Mouse (Mus musculus) erythroblast, adult 5-6 weeks (primary cell): ENCODE results near the gene Son. TPM values are rescaled to one million over a fixed set of nuclear protein-coding genes. Genes with fewer than 3 reads are reported as not detected.
"Not testable (repeated sequence)": the region's sequence is repeated elsewhere in the genome, so short reads cannot be mapped to it uniquely, and the experiment has no call there.

Experiments
- ATAC-seq: replicated peaks from 2 replicates; pipeline ENCODE4 v1.8.0; 2016; ENCODE audit warnings: moderate number of reproducible peaks, mild to moderate bottlenecking, moderate TSS enrichment, inconsistent platforms; ENCODE audit not compliant: poor library complexity, low FRiP score, severe bottlenecking
- total RNA-seq, 2 experiments: library from RNA; stranded (forward) in 1 of 2; stranded (reverse) in 1 of 2; fragments of 150-400 nt in 1 of 2; fragments of 200-764, 138-1000 nt in 1 of 2; gene quantifications; 2 replicates each; pipeline versions ENCODE4 v1.2.3 to v1.2.4; 2015 to 2017; ENCODE audit warnings: low replicate concordance in 2 of 2

Son gene
- total RNA-seq, 2 experiments from 2014 or later, result 214 to 240 TPM

DNA sequence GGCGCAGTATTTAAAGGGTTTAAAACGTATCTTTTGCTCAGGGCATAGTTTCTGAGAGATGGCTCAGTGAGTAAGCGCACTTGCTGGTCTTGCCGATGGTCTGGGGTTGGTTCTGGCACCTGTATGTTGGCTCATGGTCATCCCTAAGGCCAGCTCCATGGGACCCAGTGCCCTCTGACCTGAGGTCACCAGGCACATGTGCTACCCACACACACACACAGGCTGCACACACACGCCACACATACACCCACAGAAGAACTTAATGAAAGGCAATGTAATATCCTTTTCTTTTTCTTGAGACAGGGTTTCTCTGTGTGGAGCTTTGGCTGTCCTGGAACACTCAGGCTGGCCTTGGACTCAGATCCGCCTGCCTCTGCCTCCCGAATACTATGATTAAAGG is 14.4 kb upstream of the Son start:
- ATAC-seq, result no peak

DNA sequence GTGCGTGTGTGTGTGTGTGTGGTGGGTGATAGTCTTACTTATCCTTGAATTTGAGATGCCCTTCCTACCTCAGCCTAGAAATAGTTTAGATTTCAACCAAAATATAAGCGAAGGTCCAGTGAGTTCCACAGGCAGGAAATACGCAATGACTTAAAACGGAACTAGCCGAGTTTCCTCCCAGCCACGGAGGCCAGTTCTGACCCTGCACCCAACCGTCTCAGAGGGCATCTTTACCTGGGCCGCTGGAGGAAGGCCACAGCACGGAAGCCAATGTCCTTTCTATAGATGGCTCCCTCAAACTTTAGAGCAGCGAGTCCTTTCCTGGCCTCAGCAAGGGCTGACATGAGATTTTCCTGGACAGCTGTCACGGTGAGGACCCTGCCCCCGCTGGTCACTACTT is 13.7 kb upstream of the Son start:
- ATAC-seq, result no peak

DNA sequence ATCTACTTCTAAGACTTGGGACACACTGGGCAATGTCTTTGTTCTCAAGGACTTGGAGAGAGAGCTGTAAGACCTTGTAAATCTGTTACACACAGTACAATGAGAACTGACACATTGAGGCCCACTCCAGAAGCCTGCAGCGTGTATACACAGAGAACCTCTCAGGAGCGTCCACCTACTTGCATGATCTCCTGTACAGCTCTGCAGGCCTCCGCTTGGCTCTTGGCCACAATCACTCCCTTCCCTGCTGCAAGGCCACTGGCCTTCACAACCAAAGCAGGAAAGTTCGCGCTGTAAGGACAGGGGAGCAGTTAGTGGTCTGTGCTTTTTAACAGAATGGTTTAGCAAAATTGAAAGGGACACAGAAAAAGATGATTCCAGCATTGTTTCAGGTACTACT is 8.1 kb upstream of the Son start:
- ATAC-seq, result no peak

DNA sequence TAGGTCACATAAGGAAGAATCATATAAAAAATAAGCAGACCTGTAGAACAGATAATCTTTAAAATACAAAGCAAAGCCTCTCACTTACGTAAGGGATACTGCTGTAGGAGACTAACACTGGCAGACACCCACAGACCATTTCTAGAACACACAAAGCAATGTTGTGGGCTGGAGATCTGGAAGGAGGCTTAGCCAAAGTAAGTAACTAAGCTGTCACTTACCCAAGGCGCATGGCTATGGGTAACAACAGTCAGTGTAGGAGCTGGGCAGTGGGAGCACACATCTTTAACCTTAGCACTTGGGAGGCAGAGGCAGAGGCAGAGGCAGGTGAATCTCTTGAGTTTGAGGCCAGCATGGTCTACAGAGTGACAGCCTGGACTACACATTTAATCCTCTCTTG is 7.7 kb upstream of the Son start:
- no peak for ATAC-seq

DNA sequence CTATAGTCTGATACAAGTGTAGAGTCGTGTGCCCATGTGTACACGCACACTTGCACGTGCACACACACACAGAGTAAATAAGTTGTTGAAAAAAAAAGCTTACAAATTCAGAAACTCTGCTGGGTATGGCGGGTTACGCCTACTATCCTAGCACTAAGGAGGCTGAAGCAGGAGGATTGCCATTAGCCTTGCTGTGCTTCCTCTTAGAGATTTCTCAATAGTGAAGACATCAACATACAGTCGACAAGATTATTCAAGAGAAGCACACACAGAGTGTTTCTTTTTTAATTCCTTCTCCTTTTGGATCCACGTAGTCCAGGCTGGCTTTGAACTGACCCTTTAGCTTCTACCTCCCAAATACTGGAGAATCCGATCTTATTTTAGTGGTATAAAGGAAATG is 7.1 kb upstream of the Son start:
- no peak for ATAC-seq

DNA sequence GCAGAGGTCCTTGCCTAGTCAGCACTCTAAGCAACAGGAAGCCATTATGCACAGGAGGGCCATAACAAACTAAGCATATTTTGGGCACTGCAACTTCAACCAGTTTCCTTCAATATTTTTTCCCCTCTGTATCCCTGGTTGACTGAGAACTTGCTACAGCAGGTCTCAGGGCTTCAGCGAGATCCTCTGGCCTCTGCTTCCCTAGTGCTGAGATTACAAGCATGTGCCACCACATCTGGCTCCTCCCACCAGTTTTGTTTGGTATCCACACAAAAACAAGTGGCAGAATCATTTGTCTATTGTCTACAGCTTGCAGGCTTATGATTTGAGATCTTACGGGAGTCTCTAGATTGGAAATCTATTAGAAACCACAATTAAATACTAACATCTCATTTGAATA is 2.4 kb upstream of the Son start:
- no peak for ATAC-seq

DNA sequence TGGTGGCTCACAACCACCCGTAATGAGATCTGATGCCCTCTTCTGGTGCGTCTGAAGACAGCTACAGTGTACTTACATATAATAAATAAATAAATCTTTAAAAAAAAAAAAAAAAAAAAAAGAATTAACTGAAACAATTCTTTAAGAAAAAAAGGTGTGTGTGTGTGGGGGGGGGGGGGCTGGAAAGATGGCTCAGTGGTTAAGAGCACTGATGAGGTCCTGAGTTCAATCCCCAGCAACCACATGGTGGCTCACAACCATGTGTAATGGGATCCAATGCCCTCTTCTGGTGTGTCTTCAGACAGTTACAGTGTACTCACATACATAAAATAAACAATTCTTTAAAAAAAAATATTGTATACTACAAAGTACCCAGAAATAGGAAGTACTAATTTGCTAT is 1.9 kb upstream of the Son start:
- not testable (repeated sequence) for ATAC-seq

DNA sequence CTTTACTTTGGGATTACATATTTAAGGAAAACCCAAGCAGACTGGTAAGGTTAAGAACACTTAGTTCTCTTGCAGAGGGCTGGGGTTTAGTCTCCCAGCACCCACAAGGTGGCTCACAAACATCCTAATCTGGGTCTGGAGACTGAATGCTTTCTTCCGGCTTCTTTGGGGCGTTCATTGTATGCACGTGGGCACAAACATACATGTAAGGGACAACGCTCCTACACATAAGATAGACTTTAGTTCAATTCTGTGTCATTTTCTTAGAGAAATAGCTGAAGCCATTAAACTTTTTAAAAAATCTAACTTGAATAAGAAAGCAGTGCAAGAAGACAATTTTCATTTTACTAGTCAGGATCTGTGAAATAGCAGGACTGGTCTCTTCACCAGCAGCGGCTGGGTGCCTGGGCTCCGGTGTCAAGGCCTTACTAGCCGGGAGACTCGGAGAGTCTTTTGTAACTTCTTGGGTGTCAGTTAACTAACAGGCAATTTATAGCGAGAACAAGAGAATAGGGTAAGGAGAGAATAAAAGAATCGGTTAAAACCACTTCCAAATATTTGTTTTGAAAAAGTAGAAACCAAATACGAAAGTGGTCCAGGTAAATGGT is 1.2 kb upstream of the Son start:
- ATAC-seq, result no peak

DNA sequence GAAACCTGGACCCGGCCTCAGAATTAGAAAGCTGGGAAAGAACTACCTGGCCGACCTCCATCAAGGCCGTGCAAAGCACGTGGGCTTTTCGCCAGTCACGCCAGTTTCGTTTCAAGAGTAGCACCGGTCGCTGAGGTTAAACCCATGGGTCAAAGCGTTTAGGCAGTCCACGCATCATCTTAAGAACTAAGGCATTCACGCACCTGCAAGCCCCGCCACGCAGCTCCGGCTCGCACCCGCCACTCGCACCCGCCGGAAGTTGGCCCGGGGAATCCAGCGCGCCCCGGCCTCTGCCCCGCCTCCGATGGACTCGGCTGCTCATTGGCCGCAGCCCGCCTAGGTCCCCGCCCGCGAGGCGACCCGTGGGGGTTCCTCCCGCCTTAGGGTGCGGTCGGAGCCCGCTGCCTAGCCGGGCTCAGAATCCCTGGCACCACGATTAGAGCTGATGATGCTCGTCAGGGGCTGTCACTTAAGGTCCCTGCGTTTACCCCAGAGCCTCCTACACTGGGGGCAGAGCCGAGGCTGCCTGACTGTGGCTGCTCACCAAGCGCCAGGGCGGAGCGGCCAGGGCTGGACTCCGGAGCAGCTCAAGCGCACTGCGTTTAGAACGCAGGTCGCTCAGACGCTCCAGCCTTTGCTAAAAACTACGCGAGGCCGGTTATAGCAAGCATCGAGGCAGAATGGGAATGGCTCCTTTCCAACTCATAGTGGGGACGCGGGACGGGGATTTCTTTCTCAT is 456 bp upstream of the Son start, which contains the start of gene Gart:
Gene Gart (minus strand): TSS at position 272 of the 739 bp plus-strand sequence.
- peak; percentile 87 for ATAC-seq

DNA sequence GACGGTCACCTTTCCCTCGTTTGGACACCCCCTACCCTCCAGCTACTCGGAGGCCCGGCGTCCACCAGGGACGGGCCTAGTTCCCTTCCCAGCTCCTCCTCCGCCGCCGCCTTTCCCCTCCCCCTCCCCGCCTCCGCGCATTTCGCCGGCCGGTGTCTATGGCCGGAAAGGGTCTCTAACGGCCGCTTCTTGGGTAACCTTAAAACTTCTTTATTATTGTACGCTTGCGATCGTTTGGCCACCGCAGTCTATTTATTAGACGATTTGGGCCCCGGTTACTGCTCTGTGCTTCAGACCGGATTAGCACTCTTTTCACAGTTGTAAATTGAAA is 879 bp downstream of the Son start:
- peak; percentile 70 for ATAC-seq

DNA sequence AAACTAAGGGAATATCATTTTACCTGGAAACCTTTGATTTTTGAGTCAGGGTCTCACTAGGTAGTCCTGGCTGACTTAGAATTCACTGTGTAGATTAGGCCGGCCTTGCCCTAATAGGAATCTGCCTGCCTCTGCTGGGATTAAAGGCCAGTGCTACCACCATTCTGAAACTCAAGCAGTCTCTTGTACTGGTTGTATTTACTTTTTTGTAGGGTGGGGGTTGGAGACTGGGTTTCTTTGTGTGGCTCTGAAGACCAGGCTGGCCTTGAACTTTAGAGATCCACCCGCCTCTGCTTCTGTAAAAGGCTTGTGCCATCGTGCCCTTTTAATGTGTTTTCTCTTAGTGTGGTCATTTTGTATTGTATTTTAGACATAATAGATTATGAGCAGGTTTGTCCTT is 1.9 kb downstream of the Son start:
- no peak for ATAC-seq

DNA sequence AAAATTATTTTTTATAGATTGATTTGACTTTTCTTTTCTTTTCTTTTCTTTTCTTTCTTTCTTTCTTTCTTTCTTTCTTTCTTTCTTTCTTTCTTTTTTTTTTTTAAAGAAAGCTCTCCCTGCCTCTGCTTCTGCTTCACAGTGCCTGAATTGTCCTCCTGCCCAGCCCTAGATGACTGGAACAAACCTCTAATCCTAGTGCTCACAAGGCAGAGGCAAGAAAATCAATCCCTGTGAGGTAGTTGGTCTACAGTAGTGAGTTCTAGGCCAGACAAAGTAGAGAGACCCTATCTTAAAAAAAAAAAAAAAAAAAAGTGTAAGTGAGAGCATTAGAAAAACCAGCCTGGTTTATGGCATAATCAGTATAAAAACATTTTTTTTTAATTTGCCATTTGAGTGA is 2.5 kb downstream of the Son start:
- no peak for ATAC-seq

DNA sequence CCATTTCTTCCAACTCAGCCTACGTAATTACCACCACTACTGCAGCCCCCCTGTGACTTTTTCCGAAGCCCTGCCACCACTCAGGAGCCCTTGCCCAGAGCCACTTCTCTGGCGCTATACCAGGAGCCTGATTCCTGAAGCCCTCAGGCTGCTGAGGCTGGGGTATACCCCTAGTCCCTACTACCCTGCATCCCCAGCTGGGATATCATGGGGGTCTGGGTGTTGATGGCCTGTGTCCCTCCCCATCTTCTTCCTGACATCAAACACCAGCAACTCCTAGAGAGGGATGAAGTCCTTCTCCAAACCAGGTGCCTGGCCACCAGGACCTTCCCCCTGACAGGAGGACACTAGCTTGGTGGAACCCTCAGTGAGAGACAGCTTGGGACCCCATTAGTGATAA is 4.9 kb downstream of the Son start:
- ATAC-seq, result no peak

DNA sequence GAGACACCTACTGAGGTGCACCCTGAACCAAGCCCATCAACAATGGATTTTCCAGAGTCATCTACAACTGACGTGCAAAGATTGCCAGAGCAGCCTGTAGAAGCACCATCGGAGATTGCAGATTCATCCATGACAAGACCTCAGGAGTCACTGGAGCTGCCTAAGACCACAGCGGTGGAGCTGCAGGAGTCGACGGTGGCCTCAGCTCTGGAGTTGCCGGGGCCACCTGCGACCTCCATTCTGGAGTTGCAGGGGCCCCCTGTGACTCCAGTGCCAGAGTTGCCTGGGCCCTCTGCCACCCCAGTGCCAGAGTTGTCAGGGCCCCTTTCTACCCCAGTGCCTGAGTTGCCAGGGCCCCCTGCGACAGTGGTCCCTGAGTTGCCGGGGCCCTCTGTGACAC is 8.0 kb downstream of the Son start:
- 0 out of 2 replicates have a peak, but pooled peaks have one; percentile 4 for ATAC-seq

DNA sequence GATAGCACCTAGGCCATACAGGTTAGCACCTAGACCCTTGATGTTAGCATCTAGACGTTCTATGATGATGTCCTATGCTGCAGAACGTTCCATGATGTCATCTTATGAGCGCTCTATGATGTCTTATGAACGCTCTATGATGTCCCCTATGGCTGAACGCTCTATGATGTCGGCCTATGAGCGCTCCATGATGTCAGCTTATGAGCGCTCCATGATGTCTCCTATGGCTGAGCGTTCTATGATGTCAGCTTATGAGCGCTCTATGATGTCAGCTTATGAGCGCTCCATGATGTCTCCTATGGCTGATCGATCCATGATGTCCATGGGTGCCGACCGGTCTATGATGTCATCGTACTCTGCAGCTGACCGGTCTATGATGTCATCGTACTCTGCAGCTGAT is 10.0 kb downstream of the Son start:
- ATAC-seq, result no peak

DNA sequence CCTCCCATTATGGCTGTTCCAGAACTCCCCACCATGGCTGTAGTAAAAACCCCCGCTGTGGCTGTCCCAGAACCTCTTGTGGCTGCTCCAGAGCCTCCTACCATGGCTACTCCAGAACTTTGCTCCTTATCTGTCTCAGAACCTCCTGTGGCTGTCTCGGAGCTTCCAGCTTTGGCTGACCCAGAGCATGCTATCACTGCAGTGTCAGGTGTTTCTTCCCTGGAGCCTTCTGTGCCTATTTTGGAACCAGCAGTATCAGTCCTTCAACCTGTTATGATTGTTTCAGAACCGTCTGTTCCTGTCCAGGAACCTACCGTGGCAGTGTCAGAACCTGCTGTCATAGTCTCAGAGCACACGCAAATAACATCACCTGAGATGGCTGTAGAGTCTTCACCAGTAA is 11.2 kb downstream of the Son start:
- no peak for ATAC-seq

DNA sequence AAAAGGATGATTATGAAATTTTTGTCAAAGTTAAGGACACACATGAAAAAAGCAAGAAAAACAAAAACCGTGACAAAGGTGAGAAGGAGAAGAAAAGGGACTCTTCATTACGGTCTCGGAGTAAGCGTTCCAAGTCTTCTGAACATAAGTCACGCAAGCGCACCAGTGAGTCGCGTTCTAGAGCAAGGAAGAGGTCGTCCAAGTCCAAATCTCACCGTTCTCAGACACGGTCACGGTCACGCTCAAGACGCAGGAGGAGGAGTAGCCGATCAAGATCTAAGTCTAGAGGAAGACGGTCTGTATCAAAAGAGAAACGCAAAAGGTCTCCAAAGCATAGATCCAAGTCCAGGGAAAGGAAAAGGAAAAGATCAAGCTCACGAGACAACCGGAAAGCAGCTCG is 12.5 kb downstream of the Son start:
- ATAC-seq, result no peak

DNA sequence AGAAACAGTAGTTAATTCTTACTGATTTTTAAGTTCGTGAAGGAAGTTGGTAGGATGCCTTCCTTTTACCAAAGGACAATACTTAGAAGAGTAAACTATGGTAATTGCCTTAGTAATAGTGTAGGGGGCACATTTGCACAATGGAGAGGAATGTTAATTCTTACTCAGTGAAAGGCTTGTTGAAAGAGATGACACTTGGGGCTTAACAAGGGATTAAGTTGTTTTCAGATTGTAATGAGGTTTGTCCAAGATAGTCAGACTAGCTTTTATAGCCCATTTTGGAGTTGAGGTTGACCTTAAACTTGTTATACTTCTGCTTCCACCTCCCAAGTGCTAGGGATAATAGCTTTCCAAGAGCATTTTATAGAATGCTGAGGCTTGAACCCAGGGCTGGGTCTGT is 14.1 kb downstream of the Son start:
- ATAC-seq, result no peak

DNA sequence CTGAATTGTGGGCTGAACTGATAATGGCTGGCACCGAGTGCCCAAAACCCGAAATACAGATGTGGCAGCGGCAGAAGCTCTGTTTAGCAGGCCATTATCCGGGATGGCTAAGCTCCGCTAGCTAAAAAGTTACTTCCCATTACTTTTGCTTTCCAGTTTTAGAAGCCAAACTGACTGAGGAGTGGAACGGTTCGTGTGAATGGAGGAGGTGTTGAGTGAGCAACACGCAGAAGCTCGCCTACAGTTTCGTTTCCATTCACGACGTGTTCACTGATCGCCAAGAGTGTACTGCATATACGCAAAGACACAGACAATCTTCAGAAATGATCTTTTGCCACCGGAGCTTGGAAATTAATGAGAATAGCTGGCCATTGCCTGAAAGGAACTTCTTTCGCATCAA is 15.0 kb downstream of the Son start:
- no peak for ATAC-seq

DNA sequence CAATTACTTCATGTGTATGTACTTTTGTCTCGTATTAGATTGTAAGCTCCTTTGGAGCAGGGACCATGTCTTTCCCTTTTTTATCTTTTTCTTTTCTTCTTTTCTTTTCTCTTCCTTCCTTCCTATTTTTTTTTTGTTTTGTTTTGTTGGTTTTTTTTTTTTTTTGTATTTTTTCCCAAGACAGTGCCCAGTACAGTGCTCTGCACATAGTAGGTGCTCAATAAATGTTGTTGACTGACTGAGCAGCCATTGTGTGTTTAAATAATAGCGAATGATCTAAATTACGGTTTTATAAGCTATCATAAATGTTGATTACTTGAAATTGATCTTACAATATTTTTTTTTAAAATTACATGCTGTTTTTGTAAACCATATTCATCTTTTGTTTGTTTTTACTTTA is 16.5 kb downstream of the Son start:
- no peak for ATAC-seq

DNA sequence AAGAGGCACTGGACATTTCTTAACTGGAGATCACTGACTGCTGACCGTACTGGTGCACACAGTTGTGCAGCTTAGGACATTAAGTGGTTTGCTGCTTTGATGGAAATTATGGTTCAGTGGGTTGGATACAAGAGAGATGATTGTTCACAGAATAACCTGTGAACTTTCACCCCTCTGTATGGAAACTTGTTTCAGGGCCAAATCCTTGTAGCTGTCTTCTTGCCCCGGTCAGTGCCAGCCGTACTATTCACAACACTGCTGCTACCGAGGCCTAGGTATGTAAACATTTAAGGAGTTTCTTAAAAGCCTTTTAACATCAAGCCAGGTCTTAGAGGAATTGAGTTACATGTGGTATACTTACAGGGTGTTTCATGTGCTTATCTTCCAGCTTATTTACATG is 27.2 kb downstream of the Son start:
- ATAC-seq, result no peak
